Mouse (Mus musculus) layer of hippocampus, postnatal 36 days (tissue): Measurements from ENCODE around the gene Pdxk. TPM values are rescaled to one million over a fixed set of nuclear protein-coding genes. Genes with fewer than 3 reads are reported as not detected.
"Not testable (repeated sequence)": the region's sequence is repeated elsewhere in the genome, so short reads cannot be mapped to it uniquely, and the experiment has no call there.

Experiments
- DNase-seq, 2 experiments: peaks; one replicate each; pipeline ENCODE4 v3.0.0; 2022
- microRNA-seq, 2 experiments: library from miRNA; unstranded; fragments of <30 nt; microRNA quantifications; one replicate each; pipeline ENCODE4 v1.2.0; 2021
- total RNA-seq, 2 experiments: library from RNA; stranded (reverse); gene quantifications; 2 replicates each; pipeline ENCODE4 v1.2.3; 2021

Pdxk gene
- total RNA-seq, 2 experiments from 2014 or later: 93.3 to 102 TPM

DNA sequence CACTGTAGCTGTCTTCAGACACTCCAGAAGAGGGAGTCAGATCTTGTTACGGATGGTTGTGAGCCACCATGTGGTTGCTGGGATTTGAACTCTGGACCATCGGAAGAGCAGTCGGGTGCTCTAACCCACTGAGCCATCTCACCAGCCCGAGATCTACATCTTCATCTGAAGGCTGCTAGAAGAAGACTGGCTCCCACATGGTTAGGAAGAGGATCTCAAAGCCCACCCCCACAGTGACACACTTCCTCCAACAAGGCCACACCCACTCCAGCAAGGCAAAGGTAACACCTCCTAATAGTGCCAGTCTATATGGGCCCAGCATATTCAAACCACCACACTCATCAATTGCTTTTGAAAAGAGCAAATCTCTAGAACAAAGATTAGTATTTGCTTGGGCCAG is 49.8 kb downstream of the Pdxk start:
- not testable (repeated sequence) for DNase-seq

- DNase-seq: no peak
Measured at GRCm38 (mm10) chr10:78413152-78413520, 51.6 kb downstream of the Pdxk start.

GRCm38 (mm10) chr10:78412319-78413151 is 52.2 kb downstream of the Pdxk start, which contains the start of gene Rrp1:
Gene Rrp1, minus strand, starts transcription at chr10:78413043.
- peak; percentile 96 to 97 for DNase-seq

DNA sequence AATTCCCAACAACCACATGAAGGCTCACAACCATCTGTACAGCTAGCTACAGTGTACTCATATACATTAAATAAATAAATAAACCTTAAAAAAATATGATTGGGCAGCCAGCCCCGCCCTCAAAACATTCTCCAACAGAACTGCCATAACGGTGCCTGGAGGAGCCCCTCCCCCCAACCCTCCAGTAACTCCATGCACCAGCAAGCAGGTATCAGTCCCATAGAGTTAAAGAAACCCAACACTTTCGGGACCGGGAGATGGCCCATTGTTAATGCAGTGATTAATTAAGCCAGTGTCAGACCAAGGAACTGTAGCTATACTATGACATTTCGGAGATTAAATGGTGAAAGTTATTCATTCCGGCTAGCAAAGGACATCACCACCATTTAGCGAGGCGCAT is 52.9 kb downstream of the Pdxk start:
- DNase-seq: no peak

- no peak for DNase-seq
Measured at GRCm38 (mm10) chr10:78409035-78409788, 55.6 kb downstream of the Pdxk start.

- DNase-seq: no peak
Measured at GRCm38 (mm10) chr10:78407132-78407531, 57.6 kb downstream of the Pdxk start.

DNA sequence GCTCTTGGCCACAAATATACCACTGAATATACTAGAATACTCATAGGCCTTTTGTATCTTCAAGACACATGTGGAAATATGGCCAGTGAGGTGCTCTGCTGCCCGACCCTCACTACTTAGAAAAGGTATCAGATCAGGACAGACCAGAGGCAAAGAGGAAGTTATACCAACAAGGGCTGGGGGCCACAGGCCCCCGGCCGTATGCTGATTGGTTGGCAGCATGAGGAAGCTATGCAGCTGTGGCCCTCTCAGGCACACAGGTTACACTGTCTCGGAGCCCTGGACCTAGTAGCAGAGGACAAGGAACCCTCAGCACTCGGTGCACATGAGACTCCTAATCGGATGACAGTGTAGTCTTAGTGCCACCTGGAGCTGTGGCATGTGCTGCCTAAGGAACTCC is 58.6 kb downstream of the Pdxk start:
- DNase-seq: no peak

DNA sequence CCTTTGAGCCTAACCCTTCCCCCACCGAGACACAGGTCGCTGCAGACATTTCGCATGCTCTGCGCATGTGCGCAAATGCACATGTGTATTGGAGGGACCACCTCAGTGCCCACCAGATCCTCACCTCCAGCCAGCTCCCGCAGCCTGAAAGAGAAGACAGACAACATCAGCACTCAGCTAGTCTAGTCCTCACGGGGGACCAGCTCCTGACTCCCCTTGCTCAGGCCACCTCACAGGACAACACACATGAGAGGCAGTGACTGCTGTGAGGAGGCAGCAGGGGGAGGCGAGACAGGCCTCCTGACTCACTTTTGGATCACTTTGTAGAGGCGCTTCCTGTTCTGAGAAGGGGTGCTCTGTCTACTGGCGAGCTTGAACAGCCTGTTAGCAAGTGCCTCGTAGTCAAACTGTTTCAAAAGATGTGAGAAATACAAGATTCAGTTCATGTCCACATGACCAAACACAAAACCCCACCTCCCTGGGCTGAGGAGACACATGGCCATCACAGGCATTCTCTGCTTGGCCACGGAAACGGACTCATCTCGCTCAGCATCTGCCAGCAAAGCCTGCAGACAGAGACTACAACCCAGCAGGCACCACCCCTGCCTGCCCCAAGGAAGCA is 62.4 kb downstream of the Pdxk start:
- DNase-seq: no peak

DNA sequence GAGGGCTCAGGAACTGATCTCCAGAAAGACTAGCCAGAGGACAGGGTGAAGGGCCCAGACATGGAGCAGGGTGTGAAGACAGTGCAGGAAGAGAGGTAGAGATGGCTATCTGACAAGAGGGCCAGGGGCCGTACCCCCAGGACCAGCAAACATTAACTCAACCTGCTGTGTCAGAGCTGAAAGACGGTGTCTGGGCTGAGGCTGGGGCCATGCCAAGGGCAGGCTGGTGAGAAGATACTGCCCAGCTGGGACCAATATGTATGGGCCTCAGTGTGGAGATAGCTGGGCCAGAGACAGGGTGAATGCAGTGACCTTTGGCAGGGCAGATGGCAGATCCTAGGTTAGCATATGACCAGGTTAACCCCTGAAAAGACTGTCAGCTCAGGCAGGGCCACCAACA is 63.6 kb downstream of the Pdxk start:
- no peak for DNase-seq

DNA sequence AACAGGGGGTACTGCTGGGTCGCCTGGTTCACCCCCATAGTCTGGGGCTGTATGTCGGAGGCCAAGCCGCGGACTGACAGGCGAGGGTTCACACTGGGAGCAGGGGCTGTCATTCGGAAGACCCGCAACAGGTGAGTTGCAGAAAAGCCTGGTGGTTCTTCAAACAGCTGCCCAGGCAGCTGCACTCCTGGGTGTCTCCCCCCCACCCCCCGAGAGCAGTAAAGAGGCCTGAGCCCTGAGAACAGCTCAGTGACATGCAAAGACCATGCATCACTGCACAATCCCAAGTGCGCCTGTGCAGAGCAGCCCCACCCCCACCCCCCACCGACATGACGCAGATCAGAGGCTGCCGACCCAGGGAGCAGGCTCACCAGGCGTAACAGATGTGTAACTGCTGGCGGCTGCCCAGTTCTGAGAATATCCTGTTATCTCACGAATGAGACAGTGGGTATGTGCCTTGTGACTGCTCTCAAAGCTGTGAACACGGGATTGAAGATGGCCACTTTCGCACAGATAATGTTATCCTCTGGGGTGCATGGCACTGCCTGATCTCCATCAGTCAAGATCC is 65.6 kb downstream of the Pdxk start:
- DNase-seq: no peak

GRCm38 (mm10) chr10:78396625-78396885 is 68.2 kb downstream of the Pdxk start:
- no peak for DNase-seq

DNA sequence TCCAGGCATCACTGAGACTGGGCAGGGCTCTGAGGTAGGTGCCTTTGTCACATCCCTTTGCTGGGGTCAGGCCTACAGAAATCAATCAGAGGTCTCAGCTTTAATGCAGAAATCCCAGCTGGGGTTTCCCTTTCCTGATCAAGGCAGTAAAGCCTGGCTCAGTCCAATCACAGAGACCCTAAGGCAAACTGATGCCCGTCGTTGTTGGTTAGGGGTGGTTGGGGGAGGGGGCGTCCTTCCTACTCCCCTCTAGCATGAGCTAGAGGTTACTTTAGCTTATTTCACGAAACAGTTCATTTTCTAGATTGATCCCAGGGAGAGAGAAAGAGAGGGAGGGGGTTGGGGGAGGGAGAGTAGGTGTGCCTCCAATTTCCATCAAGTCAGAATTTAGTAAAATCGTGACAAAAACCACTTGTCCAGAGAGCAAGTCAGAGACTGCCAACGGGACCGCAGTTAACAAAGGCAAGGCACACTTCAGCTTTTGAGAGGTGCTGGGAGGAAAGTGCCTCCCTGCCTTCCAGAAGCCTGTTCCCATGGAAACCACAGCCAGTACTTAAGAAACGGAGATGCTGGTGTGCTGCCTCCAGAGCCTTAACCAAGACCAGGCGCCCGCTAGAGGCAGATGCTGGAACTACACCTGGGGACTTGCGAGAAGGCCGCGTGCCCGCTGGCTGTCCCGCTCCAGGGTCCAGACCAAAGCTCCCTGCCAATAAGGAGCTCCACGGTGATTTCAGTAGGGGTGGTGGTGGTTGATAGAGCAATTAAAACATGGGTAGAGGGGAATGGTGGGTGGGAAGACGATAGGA is 68.8 kb downstream of the Pdxk start:
- peak; percentile 91 to 93 for DNase-seq

DNA sequence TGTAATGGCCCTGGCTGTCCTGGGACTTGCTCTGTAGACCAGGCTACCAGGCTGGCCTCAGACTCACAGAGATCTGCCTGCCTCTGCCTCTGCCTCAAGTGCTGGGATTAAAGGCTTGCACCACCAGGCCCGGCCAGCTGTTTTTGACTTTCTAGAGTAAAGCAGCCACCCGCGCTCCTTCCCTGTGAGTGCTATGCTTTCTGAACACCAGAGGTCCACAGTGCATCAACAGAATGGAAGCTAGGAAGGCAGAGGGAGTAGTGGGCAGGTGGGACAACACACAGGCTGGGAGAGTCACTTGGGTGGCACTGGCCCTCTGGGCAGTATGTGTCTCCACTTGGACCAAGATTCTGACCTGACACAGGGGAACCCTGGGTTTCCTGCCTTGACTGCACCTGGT is 69.4 kb downstream of the Pdxk start:
- no peak for DNase-seq

- DNase-seq: peak; percentile 81
Measured at GRCm38 (mm10) chr10:78392072-78392471, 72.7 kb downstream of the Pdxk start.

DNA sequence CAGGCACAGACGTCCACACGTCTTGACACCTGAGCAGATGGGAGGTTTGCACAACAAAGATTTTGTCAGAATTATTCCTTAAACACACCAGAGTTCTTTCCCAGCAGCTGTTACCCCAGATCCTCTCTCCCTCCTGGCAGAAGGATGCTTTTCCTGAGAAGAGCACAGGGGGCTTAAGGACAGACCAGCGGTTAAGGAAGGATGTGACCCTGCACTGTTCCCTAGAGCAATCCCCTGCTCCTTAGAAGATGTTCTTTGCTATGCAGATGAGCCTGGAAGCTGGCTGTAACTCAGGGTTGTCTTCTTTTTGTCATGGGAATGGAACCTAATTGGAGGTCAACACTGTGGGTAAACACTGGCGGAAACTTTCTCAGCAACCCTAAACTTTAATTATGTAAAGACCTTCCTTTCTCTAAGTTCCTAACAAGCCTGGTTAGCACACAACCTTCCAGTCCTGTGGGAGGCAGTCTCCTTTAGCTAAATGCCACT is 73.7 kb downstream of the Pdxk start:
- DNase-seq: no peak

DNA sequence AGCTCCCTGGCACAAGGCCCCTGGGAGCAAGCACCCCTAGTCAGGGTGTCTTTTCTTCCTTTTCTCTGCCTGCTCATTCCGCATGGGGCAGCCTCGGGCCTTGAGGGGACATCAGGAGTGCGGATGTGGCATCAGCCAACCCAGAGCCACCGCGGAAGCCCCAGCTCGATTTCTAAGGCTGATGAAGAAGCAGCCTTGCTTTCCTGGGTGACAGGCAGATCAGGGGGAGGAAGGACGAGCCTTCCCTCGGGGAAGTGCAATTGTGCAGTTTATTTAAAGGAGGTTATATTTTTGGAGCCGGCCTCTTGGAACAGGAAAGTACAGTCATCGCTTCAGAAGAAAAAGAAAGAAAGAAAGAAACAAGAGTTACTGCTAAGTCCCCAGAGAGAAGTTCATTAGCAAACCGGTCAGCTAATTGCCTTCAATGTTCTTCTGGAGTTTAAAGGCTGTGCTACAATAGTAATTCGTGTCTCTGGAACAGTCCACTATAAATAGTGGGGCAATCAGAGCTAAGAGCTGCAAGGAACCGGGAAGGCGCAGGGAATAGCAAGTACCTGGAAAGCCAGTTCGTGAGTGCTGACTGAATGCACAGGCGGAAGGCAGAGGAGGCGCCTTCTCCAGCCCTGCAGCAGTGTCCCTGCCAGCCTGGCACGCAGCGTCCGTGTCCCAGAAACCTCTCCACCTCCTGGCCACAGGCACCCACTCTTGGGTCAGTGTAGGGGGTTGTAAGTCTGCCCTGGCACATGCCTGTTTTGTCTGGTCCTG is 76.4 kb downstream of the Pdxk start:
- DNase-seq: peak; percentile 56 to 58

Small RNA genes lying within 50 kb of the gene (microRNA-seq; reads per million reads assigned to microRNA genes)
- gene Mir6410: 0 reads per million in 2 experiments
- 3.0 to 3.9 reads per million in 2 experiments for gene Mir6907
- gene Mir6908: 0 to 0.21 reads per million in 2 experiments

Other genes starting within 250 kb of the Pdxk start
- 10 to 100 TPM; 75.6 to 79.0 TPM for gene Trappc10, start 220.3 kb downstream of the Pdxk start, total RNA-seq
- 100 to 1,000 TPM; 207 to 225 TPM for gene Agpat3, start 112.5 kb downstream of the Pdxk start, total RNA-seq
- gene Rrp1, start 51.9 kb downstream of the Pdxk start, total RNA-seq: 100 to 1,000 TPM; 337 to 355 TPM
- gene Cstb, start 39.3 kb downstream of the Pdxk start, total RNA-seq: 10 to 100 TPM; 33.5 to 35.0 TPM
- not detected for gene Olfr1358, start 52.5 kb upstream of the Pdxk start, total RNA-seq
- gene Ilvbl, start 109.4 kb upstream of the Pdxk start, total RNA-seq: 10 to 100 TPM; 15.6 to 24.1 TPM
- gene Syde1, start 127.0 kb upstream of the Pdxk start, total RNA-seq: 1 to 10 TPM; 5.0 to 5.2 TPM
- not detected for gene Olfr1357, start 153.1 kb upstream of the Pdxk start, total RNA-seq